10 mouse cellular contexts compared by ENCODE assay signal in the genomic region with DNA sequence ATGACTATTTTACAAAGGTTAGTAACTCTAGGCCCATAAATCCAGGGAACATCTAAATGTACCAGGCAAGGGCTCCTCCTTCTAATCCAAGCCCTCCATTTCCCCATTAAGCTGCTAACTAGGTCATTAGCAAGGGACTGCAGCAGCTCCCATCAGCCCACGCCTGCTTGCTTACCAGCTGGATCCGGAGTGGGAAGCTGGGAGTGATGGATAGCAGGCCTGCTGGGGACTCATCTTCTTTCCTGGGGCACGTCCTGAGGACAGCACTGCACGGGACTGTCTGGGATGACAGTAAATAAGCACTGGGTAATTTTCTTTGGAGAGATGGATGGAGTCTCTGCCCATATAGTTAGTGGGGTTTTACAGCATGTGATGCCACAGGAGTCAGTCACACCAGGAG.
DNase-seq lines count a peak whose midpoint lies in the region; ATAC-seq and TF ChIP-seq lines count a peak whose summit lies in the region.
"Had no signal": no experiment of that assay in that cellular context is flagged by ENCODE, and none has a peak within 500 bp of the region (broad histone marks: within the 10 kb centered on the region; RNA-seq: fewer than 3 reads in every experiment).

No protein-coding gene starts in this region.

- no peak overlapping the region for H3K4me3 ChIP-seq in forebrain, embryonic 14.5 days (ENCODE audit: low read depth, low read length)
- H3K4me3 ChIP-seq in forebrain, embryonic 15.5 days = no peak overlapping the region
- H3K4me3 ChIP-seq in hindbrain, embryonic 15.5 days = no peak overlapping the region
- H3K4me3 ChIP-seq in midbrain, postnatal 0 days (ENCODE audit: low read depth, low read length) = no peak overlapping the region
- H3K4me3 ChIP-seq: embryonic facial prominence, embryonic 12.5 days had no signal

- H3K27me3 ChIP-seq in forebrain, embryonic 14.5 days (replicated peaks; ENCODE audit: control insufficient read depth, insufficient read depth, low read length) = no peaks in the 10 kb centered on the region
- H3K27me3 ChIP-seq in forebrain, embryonic 15.5 days = no peaks in the 10 kb centered on the region
- H3K27me3 ChIP-seq in hindbrain, embryonic 15.5 days = no peaks in the 10 kb centered on the region
- H3K27me3 ChIP-seq in midbrain, postnatal 0 days (ENCODE audit: insufficient read depth, low read length) = no peaks in the 10 kb centered on the region
- H3K27me3 ChIP-seq: embryonic facial prominence, embryonic 12.5 days had no signal

- H3K9me3 ChIP-seq in forebrain, embryonic 14.5 days (replicated peaks; ENCODE audit: control insufficient read depth, low read length) = no peaks in the 10 kb centered on the region
- no peaks in the 10 kb centered on the region for H3K9me3 ChIP-seq in forebrain, embryonic 15.5 days
- no peaks in the 10 kb centered on the region for H3K9me3 ChIP-seq in hindbrain, embryonic 15.5 days
- H3K9me3 ChIP-seq in midbrain, postnatal 0 days (ENCODE audit: low read length) = no peaks in the 10 kb centered on the region
- H3K9me3 ChIP-seq: embryonic facial prominence, embryonic 12.5 days had no signal

- H3K4me1 ChIP-seq in forebrain, embryonic 14.5 days (ENCODE audit: control insufficient read depth, insufficient read depth, low read length) = peaks cover 5% of the 10 kb centered on the region; the same call in 1 of the 2 replicates
- 0 out of 2 replicates have a peak, but pooled peaks cover 5% of the 10 kb centered on the region for H3K4me1 ChIP-seq in forebrain, embryonic 15.5 days
- H3K4me1 ChIP-seq in hindbrain, embryonic 15.5 days (replicated peaks) = peaks cover 15% of the 10 kb centered on the region
- peaks cover 6% of the 10 kb centered on the region; the same call in 1 of the 2 replicates for H3K4me1 ChIP-seq in midbrain, postnatal 0 days (ENCODE audit: insufficient read depth, low read length)
- H3K4me1 ChIP-seq: embryonic facial prominence, embryonic 12.5 days had no signal

- H3K4me2 ChIP-seq in forebrain, embryonic 14.5 days (ENCODE audit: low read length) = no peak overlapping the region
- no peak overlapping the region for H3K4me2 ChIP-seq in forebrain, embryonic 15.5 days (replicated peaks)
- H3K4me2 ChIP-seq in hindbrain, embryonic 15.5 days = no peak overlapping the region
- no peak overlapping the region for H3K4me2 ChIP-seq in midbrain, postnatal 0 days (ENCODE audit: low read depth, low read length, poor library complexity, severe bottlenecking)
- H3K4me2 ChIP-seq: embryonic facial prominence, embryonic 12.5 days had no signal

- H3K9ac ChIP-seq in forebrain, embryonic 14.5 days (ENCODE audit: low read length) = no peak overlapping the region
- H3K9ac ChIP-seq in forebrain, embryonic 15.5 days (replicated peaks) = no peak overlapping the region
- H3K9ac ChIP-seq in hindbrain, embryonic 15.5 days = no peak overlapping the region
- H3K9ac ChIP-seq in midbrain, postnatal 0 days (replicated peaks; ENCODE audit: low read length, poor library complexity, severe bottlenecking) = no peak overlapping the region
- H3K9ac ChIP-seq: embryonic facial prominence, embryonic 12.5 days had no signal

- peak; percentile 38 for DNase-seq in forebrain, embryonic 14.5 days (ENCODE audit: low spot score)
- DNase-seq in brain, adult 2 months (ENCODE audit: low read depth, low spot score) = peak; percentile 66
- peak; percentile 32 for DNase-seq in midbrain, postnatal 0 days (ENCODE audit: low spot score)
- DNase-seq in testis, postnatal 10 days (ENCODE audit: low spot score) = no peak
- DNase-seq in thymus, postnatal 36 days = no peak
- DNase-seq: lung, postnatal 4 days had no signal

- no peak overlapping the region for H3K27ac ChIP-seq in forebrain, embryonic 14.5 days (ENCODE audit: low read depth, low read length)
- no peak overlapping the region for H3K27ac ChIP-seq in forebrain, embryonic 15.5 days (replicated peaks)
- H3K27ac ChIP-seq in hindbrain, embryonic 15.5 days (replicated peaks) = 0 out of 2 replicates have a peak overlapping the region, but pooled peaks have one; percentile 37
- peak overlapping the region; percentile 47 for H3K27ac ChIP-seq in midbrain, postnatal 0 days (ENCODE audit: low read depth, low read length)
- H3K27ac ChIP-seq: embryonic facial prominence, embryonic 12.5 days had no signal

- no peak for ATAC-seq in forebrain, embryonic 14.5 days
- ATAC-seq in forebrain, embryonic 15.5 days (replicated peaks) = no peak
- peak; percentile 75 for ATAC-seq in hindbrain, embryonic 15.5 days (ENCODE audit: low FRiP score, low read depth)
- no peak for ATAC-seq in midbrain, postnatal 0 days (ENCODE audit: low FRiP score)
- no peak for ATAC-seq in megakaryocyte, adult 5-6 weeks (ENCODE audit: poor library complexity, severe bottlenecking)

- whole genome bisulfite sequencing in forebrain, embryonic 14.5 days = 29% methylated on average over 4 of the region's 4 CpGs
- 16% methylated on average over 4 of the region's 4 CpGs for WGBS in forebrain, embryonic 15.5 days
- WGBS in hindbrain, embryonic 15.5 days = 13% methylated on average over 4 of the region's 4 CpGs
- WGBS in midbrain, postnatal 0 days = 35% methylated on average over 4 of the region's 4 CpGs

- no peak for TF ChIP-seq CTCF in midbrain, postnatal 0 days (IDR thresholded peaks at IDR 0.05)

- no peaks in the 10 kb centered on the region for H3K36me3 ChIP-seq in forebrain, embryonic 14.5 days (ENCODE audit: control insufficient read depth, insufficient read depth, low read length)
- no peaks in the 10 kb centered on the region for H3K36me3 ChIP-seq in forebrain, embryonic 15.5 days
- H3K36me3 ChIP-seq in hindbrain, embryonic 15.5 days = no peaks in the 10 kb centered on the region
- no peaks in the 10 kb centered on the region for H3K36me3 ChIP-seq in midbrain, postnatal 0 days (ENCODE audit: insufficient read depth, low read length)
- H3K36me3 ChIP-seq: embryonic facial prominence, embryonic 12.5 days had no signal

Comparison
In these comparisons a context has a peak if more than half of its experiments do, and no peak if none do; other contexts are left out.
1. DNase-seq: peak in forebrain, embryonic 14.5 days (single experiment), brain, adult 2 months (single experiment) and midbrain, postnatal 0 days (single experiment); none in testis, postnatal 10 days (single experiment) and thymus, postnatal 36 days (0 of 2).
2. H3K27ac ChIP-seq: peak in hindbrain, embryonic 15.5 days (single experiment) and midbrain, postnatal 0 days (single experiment); none in forebrain, embryonic 14.5 days (single experiment) and forebrain, embryonic 15.5 days (single experiment).